Mouse (Mus musculus) adrenal gland, adult 8-10 months (tissue): ENCODE results near the gene Gab1. TPM values are rescaled to one million over a fixed set of nuclear protein-coding genes. Genes with fewer than 3 reads are reported as not detected.

Source experiments
- DNase-seq: peaks from one replicate; pipeline ENCODE4 v3.0.0; 2022
- total RNA-seq, 4 experiments: library from RNA; stranded (reverse); gene quantifications; 2 replicates each; pipeline ENCODE4 v1.2.4; 2022

The Gab1 gene
- total RNA-seq, 4 experiments from 2014 or later = 20.6 to 28.4 (median 22.0) TPM

DNA sequence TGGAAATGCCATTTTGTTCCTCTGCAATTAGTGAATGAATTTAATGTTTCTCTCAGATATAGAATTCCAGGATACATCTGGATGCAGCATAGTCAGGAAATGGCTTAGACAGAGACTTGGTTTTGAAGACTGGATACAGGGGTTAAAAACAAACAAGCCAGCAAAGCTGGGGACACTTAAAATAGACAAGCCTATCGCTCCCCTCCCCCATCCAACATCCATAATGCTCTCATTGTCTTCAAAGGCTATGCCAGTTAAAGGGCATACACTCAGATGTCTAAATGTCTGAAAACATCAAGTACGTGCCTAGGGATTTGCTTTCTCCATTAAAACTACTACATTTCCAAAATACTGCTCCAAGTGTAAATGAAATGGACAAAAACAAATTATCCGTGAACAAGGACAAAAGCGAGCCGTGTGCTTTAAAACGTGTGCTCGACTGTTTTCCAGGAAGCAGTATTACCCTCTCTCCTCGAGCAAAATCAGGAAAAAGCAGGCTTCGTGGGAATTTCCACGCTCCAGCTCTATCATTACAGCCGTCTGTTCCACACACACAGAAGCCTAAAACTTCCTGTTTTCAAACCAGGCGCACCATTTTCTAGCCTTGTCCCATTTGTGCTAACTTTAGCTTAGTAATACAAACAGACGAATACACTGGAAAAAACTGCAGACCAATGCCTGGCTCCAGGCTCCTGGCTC, 72.4 kb downstream of the Gab1 start:
- no peak for DNase-seq

- no peak for DNase-seq
Measured at GRCm38 (mm10) chr8:80804066-80804619, 76.2 kb downstream of the Gab1 start.

DNA sequence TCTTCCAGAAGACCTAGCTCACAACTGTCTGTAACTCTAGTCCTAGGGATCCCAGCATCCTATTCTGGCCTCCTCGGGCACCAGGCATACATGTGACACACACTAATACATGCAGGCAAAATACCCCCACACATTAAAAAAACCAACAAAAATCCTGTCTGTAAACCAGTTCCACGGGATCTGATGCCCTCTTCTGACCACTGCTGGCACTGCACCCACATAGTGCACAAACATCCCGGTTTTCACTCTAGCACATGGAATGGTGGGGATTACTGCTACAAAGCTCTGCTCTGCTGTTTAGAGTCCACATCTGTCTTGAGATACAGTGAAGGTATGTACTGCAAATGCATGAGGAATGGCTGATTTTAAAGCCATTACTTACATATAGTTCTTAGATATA, 81.5 kb downstream of the Gab1 start:
- no peak for DNase-seq

GRCm38 (mm10) chr8:80798198-80798777, 82.0 kb downstream of the Gab1 start:
- no peak for DNase-seq

DNA sequence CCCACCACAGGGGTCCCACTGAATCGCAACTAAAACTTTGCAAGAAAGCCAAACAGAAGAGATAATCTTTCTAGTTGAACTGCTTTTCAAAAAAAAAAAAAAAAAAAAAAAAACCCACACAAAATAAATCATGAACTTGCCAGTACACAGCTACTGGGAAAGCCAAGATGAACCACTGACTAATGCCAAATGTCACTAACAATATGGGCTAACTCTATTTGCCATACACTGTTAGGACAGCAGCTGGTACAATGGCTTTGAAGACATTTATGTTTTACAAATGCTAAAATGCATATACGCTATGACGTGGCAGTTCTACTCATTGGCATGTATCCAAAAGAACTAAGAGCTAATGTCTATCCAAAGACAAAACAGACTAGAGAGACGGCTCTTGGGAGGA, 84.2 kb downstream of the Gab1 start:
- DNase-seq = no peak

DNA sequence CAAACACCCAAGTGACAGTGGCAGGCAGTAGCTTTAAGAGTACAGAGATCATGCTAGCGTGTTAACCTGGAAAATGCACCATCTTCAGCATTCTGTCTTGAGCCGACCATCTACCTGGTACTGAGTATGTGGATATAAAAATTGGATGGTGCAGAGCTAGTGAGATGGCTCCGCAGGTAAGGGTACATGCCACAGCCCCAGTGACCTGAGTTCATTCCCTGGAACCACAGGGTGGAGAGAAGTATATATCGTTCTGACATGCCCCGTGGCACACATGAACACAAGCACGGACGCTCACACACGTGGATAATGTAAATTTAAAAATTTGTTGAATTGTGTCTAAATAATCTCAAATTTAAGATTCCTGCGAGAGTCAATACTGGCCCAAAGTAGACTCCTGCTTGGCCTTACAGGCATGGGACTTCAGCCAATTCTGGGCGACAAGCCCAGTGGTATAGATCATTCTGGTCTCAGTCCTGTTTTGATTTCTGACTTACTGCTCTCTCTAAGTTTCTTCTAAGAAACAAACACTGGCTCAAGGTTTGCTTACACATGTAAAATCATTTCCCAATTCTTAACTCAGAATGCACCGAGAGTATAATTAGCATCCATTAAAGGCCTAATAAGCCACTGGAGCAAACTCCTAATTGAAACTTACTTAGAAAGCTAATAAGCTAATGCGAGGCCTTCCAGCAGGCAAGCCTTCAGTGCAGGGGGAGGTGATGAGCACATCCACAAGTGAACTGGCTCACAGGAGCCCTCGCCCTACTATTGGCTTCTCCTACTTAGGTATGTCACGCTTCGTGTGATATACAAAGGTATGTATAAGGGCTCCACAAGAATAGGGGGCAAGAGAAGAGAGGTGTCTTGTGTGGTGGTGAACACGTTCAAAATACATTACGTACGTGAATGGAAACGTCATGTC, 85.5 kb downstream of the Gab1 start:
- no peak for DNase-seq

DNA sequence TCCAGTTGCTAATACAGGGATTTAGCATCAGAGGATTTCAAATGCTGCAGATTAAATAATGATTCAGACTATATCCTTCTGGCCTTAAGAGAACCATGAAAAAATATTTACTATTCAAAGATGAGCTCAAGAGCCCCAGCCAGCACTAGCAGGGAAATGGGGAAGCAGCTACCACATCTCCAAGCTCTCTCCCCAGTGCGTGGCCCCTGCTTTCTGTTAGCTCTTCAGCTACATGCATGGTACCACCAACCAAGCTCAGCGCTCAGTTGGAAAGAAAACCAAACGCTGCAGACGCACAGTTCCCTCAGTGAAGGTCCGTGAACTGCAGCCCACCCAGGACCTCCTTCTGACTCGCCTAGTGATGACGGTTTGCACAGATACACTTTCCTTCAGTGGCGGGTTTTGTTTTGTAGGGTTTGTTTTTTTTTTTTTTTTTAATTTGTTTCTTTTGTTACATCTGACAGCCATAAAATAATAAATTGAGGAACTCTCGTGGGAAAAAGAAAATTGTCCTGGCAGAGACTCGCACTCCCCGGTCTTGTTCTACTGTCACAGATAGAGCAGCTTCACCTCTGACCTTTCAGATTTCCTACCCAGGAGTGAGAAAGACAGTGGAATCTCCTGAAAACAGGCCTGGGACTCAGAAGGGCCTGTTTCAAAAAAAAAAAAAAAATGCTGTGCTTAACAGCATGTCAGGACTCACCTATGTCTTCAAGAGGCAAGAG, 86.4 kb downstream of the Gab1 start:
- no peak for DNase-seq

GRCm38 (mm10) chr8:80792214-80792613, 88.1 kb downstream of the Gab1 start:
- DNase-seq = no peak

DNA sequence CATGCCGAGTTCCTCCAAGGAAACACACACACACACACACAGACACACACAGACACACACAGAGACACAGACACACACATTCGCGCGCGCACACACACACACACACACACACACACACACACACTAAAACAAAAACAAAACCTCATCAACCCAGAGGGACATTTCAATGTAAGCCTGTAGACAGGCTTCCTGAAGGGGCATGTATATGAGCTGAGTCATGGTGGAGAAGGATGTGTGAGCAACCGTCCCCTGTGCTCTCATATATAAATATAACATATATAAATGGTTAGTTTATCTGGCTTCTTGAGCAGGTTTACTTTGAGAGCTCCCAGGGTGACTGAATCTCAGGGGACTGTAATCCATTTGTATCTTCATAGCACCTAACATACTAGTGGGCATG, 91.0 kb downstream of the Gab1 start:
- DNase-seq = no peak

DNA sequence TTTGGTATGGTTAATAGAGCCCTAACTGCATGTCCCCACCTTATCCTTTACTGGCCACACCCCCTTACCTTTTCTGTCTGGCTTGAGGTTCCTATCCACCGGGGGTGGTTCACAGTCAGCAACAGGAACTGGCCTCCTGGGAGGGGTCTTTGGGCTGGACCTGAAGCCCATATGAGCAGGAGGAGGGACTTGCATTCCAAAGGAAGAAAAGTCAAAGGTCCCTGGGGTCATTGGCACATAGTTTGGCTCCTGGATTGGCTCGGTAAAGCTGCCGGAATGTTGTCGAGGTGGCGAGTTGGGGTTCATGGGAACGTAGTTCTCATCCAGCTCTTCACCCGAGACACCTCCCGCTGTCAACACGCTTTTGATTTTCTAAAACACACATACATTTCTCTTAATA, 95.8 kb downstream of the Gab1 start:
- DNase-seq = no peak

GRCm38 (mm10) chr8:80783271-80783670, 97.0 kb downstream of the Gab1 start:
- no peak for DNase-seq

DNA sequence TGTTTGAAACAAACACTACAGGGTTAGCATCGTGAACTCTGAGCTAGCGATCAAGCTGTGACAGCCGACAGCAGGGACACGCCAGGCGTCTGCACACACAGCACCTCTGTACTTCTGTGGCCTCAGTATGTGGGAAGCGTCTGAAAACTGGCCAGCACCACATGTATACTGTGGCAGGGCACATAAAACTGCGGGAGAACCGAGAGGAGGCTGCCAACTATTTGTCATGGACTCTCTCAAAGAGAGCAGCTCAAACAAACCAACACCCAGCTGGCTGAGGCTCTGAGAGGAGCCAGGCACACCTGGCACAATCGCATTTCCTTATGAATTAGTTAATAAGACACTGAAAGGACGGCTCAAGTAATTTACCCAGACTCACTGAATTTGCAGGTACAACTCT, 99.0 kb downstream of the Gab1 start:
- no peak for DNase-seq

- no peak for DNase-seq
Measured at GRCm38 (mm10) chr8:80780271-80780670, 100.0 kb downstream of the Gab1 start.

DNA sequence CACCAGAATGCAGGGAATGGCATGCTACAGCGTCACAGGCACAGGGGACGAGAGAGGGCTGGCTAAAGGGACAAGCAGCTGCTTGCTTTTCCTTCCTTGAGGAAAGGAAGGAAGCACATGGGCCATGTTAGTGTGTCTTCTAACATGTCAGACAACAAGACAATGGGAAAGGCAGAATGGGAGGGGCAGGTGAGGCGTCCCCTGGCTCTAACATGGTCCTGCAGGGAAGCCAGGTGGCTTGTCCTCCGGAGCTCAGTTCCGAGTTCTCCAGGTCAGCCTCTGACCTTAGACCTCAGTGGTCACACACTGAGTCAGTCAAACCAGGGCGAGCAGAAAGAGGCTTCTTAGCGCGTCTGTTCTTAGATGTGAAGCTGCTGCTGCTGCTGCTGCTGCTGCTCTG, 103.9 kb downstream of the Gab1 start:
- DNase-seq = no peak

DNA sequence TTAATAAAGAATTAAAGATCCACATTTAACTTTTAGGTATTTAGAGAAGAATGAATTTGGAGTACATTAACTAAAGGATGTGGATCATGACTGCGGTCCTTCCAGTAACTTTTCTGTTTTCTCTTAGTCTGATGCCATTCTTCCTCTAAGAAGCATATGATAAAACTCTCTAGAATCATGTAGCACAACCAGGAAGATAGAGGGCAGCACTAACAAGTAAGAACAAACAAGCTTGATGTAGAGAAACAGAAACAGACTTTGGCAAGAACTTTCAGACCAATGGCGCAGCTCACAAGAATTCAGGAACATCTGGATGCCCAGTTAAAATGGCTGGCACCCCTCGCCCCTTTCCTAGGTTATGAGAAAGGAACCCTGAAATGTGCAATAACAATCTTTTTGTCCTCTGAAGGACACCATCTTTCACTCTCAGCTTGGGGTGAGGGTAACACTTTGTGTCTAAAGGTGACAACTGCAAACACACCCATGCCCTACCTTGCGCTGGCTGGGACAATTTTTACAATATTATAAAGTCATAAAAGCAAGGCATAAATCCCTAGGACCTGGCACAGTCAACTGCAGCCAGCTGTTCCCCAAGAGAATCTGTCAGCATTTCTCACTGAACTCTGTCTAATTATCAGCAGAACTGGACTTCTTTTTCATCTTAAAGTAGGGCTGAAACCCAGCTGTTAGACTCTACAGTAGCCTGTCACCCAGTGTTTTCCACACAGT, 107.4 kb downstream of the Gab1 start:
- DNase-seq = no peak

DNA sequence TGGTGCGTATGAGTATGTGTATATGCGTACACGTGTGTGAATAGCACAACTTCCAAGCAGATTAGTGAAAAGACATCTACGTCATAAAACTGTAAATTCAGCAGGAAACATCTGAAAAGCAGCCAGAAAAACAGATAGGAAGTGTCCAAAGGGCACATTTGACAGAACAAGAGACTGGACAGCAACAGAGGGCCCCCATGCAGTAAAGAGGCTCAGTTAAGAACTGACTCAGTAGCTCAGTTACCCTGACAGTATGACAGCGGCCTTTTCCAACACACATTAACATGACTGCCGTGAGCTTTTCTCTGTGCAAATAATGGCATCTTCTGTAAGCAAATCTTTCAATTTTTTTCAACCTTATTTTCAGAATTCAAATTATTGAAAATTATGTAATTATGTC, 111.9 kb downstream of the Gab1 start:
- no peak for DNase-seq

- peak; percentile 57 for DNase-seq
Measured at GRCm38 (mm10) chr8:80753017-80753715, 127.2 kb downstream of the Gab1 start.

- DNase-seq = no peak
Measured at GRCm38 (mm10) chr8:80752429-80752828, 127.9 kb downstream of the Gab1 start.

DNA sequence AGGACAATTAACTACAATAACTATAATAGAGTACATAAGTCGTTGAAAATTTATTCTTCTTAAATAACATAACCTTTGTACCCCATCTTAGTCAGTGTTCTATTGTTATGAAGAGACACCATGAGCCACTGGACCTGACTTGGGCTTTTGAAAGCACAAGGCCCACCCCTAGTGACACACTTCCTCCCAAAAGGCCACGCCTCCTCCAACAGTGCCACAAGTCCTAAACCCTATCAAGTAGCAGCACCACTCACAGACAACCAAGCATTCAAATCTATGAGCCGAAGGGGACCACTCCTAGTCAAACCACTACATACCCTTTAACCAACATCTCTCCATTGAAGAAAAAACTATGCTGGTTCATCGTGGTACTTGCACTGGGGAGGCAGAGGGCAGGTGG, 131.2 kb downstream of the Gab1 start:
- no peak for DNase-seq

DNA sequence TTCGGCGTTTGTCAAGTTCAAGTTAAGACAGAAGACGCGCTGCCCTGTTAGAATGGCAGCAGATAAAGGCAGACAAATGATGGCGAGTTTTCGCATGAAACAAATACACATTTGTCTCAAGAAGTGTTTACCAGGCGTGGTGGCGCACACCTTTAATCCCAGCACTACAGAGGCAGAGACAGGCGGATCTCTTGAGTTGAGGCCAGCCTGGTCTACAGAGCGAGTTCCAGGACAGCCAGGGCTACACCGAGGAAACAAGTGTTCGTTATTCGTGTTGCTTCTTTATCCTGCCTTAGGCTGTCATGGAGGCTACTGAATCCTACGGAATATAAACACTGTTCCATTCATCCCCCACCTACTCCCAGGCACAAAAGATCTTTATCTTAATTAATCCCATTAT, 140.4 kb downstream of the Gab1 start:
- no peak for DNase-seq
